Mouse (Mus musculus): ENCODE results near the gene Cd163l1.

GRCm38 (mm10) chr7:140169386-140169785 lies 48.7 kb upstream of the Cd163l1 start:
- TF ChIP-seq E2F4 (IDR thresholded peaks at IDR 0.05; ENCODE audit: borderline replicate concordance, low read depth, low read length) (no peak), CTCF (IDR thresholded peaks at IDR 0.05 in 2 of 3, conservative IDR thresholded peaks at IDR 0.05 in 1 of 3; ENCODE audit: control insufficient read depth in 1 of 3, insufficient read depth in 1 of 3, low read depth in 2 of 3, low read length in 3 of 3, poor library complexity in 1 of 3, severe bottlenecking in 1 of 3) (no peak), MXI1 (IDR thresholded peaks at IDR 0.05; ENCODE audit: low read depth, low read length) (no peak), CHD1 (IDR thresholded peaks at IDR 0.05; ENCODE audit: low read depth, low read length) (no peak), GABPA (IDR thresholded peaks at IDR 0.05; ENCODE audit: low read depth, low read length) (no peak), ZMIZ1 (IDR thresholded peaks at IDR 0.05; ENCODE audit: low read depth, low read length) (no peak), HCFC1 (IDR thresholded peaks at IDR 0.05; ENCODE audit: low read depth, low read length) (no peak)

All from MEL (cell line).